Mouse (Mus musculus) CD4-positive, CD25-positive, alpha-beta regulatory T cell, adult 2 months (primary cell): ENCODE results near the gene Dnajb6.
"Not testable (repeated sequence)": the region's sequence is repeated elsewhere in the genome, so short reads cannot be mapped to it uniquely, and the experiment has no call there.

Source experiments
- DNase-seq: peaks from one replicate; pipeline ENCODE4 v3.0.0-alpha.2; 2012; ENCODE audit warnings: low read depth, low spot score

Gene Dnajb6

DNA sequence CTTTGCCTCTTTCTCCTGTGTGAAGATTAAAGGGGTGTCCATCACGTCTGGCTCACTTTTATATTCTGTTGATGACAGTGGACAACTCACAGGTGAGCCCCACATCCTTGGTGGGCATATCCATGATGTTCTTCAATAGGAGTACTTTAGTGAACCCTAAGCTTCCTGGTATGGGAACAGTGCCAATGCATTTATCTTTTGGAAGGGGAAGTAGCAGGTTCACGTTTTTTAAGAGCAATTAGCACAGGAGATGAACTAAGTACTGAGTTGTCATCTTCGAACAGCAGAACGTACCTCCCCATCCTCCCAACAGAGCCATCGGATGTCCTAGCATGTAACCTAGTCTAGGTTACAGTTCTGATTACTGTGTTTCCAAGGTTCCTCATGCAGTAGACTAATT, 23.8 kb downstream of the Dnajb6 start:
- DNase-seq = no peak

DNA sequence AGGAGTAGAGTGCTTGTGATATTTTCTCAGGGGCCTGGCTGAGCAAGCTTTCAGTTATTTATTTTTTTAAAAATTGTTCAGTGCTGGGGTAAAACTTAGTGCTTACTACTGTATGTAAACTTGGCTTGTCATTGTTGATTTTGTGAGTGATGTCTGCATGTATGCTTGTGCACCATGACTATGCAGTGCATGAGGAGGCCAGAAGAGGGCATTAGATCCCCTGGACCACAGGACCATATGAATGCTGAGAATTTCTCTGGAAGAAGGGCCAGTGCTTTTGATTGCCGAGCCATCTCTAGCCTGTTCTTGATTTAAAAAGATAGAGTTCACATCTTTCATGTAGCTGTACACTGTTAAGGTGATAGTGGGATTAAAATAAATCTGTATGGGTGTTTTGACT, 35.4 kb downstream of the Dnajb6 start:
- peak; percentile 18 for DNase-seq

DNA sequence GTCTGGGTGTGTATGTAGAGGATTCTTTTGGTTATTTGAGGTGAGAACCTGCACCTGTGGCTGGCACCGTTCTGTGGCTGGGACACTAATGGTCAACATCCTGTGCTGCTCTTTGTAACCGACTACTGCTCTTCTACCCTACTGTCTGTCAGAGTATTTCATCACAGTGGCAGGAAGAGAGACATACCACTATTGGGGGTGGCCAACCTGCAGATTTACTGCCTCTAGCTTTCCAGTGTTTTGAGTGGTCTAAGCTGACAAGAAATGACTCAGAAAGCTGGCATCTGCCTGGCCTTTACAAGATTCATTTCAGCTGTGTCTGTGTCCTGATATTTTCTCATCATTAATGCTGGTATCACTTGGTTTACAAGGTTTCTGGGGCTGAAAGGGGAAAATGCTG, 36.5 kb downstream of the Dnajb6 start:
- DNase-seq = no peak

DNA sequence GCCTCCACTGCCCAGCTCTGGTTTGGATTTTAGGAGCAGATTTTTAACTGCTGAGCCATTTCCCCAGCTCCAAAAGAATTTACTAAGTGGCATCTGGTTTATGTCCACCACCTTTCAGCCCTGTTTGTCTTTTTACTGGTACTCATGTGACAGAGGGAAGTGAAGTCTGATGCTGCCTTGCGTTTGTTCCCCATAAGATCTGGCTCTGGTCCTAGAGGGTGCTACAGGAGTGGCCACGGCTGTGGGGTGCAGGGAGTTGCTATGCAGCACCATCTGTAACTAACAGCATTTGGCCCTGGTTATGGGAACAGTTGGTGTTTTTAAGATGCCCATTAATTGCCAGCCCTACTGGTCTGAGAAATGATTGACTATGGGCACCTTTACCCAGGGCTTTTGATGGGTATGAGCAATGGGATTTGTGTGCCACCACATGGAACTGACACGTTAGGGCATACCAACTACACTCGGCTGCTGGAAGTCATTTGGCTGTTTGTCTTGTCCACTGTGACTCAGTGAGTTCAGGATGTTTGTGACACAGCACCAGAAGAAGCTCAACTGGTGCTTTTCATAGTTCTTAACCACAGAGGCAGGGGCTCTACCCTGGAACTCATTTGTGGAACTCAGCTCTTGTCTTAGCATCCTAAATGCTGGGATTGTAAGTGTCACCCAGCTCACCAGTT, 37.3 kb downstream of the Dnajb6 start:
- no peak for DNase-seq

DNA sequence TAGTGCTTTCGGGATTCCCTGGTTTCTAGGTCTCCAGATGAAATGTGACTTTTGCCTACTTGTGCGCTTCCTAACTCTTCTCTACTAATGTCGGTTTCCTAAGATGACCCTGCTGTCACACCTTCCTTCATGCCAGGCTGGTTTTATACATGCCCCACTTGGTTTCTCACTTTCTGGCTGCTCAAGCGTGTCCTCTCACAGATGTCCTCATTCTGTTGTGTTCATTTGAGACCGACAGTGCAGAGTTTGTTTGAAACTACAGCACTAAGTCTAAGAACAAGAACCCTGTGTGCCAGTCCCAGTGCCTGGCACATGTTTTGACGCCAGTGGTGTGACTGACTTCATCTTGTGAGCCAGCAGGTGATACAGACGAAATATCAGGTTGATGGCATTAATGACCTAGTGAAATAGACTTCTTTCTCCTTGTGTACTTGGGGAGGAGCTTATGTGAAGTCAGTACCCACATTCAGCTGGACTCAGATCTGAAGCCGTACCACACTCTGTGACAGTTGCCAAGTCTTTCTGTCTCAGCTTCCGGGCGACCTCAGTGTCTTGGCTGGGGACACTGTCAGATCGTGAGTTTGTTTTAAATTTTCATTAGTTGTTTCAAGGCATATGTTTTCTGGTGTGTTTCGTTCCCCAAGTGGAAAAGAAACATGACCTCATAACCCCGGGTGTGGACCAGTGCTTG, 38.1 kb downstream of the Dnajb6 start:
- no peak for DNase-seq

DNA sequence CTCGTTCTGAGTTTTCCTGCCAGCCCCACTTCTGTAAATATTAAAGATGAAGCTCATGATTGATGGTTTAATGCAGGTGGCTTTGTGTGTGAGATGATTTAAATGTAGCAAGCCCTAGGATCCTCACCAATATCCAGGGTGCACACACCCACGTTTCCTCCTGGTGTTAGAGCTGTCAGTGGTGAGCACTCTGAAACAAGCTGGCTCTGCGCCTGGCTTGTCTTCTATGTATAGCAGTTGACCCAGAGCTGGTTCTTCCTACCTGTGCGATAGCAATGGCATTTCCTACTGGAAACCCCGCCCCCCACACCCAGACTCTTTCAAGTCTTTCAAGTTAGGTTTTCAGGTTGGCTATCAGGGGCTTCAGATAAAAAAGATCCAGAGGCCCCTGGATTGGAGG, 39.9 kb downstream of the Dnajb6 start:
- DNase-seq = no peak

DNA sequence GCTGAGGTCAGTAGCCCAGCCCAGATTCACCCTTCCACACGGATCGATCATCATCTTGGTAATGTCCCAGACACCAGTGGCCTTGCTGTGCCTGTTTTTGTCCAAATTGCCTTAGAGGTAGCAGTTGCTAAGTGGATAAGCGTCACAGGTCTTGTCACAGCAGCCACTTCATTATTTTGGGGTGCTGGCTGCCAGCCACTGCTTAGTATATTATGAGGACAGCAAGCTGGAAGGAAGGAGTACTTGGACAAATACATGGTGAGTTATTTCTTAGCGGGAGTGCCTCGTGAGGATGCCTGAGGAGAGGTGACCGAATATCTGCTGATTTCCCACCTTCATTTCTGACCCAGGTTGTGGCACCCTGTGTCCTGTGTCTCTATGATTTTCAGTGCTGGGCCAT, 42.5 kb downstream of the Dnajb6 start:
- no peak for DNase-seq

DNA sequence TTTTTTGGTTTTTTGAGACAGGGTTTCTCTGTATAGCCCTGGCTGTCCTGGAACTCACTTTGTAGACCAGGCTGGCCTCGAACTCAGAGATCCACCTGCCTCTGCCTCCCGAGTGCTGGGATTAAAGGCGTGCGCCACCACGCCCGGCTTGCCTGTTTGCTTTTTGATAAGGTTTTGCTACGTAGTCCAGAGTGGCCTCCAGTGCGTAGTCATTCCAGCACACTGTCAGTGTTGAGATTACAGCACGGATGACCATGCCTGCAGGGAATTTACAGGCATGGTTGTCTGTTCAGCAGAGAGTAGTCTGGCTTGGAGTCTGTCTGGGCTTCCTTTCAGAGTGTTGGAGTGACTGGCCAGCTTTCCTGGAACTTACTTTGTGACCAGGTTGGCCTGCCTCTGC, 44.2 kb downstream of the Dnajb6 start:
- not testable (repeated sequence) for DNase-seq

DNA sequence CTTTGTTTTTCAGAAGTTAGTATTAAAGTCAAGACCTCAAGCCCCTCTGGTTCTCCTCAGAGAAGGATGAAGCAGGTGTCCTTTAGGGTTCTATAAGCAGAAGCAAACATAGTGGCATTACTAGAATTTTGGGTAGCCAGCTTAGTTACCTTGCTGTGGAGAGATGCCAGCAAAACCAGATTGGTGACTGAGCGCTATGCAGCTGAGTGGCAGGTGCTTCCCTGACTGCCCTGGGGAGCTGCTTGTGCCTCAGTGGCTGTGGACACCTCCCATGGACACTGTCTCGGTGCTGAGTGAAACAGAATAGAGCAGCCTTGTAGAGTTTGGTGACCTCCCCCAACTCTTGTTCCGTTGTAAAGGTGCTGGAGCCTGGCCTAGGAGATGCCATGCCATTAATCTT, 46.8 kb downstream of the Dnajb6 start:
- DNase-seq = no peak

DNA sequence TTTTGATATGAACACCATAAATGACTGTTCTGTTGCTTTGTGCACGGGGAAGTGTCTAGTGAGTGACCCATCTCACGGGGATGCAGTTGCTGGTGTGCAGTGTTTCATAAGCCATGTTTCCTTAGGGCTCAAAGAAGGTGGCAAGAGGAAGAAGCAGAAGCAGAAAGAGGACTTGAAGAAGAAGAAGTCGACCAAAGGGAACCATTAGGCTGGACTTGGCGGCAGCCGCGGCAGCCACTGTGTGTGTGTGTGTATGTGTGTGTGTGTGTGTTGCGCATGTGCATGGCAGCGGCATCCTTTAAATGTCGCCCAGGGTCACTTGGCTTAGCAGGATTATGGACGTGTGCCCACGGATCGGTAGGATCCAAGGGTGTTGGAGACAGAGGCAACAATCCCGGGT, 49.4 kb downstream of the Dnajb6 start:
- not testable (repeated sequence) for DNase-seq

DNA sequence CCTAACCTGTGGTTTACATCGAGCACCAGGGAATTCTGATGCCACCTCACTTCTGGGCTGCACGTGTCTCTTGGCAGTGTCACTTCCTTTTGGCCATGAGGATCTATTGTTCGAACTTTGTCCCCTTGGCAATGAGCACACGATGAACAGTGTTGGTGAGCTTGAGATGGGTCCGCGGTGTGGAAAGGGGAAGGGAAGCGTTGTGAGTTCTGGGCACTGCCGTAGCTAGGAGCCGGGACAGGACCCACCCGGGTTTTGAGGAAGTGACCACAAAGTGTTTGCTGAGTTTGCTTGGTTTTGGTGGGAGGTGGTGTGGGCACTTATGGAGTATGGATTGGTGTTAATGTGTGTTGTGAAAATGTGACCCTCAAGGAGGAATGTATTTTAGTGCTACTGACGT, 50.5 kb downstream of the Dnajb6 start:
- DNase-seq = not testable (repeated sequence)

DNA sequence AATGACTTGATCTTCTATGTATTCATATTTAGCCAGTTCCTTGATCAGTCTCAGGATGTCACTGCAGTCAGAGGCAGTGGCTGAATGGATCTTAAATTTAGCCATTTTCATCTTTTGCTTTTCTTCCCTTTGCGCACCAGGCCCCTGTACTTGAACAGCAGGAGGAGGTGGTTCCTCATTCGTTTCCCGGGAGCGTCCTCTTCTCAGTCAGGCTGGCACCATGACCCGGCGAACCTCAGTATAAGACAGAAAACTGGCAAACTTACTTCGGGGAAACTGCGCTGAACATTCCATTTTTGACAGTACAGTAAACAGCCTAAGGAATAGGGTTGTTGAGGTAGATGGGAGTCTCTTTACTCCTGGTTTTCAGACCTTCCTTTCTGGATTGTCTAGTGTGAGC, 59.4 kb downstream of the Dnajb6 start:
- DNase-seq = not testable (repeated sequence)

DNA sequence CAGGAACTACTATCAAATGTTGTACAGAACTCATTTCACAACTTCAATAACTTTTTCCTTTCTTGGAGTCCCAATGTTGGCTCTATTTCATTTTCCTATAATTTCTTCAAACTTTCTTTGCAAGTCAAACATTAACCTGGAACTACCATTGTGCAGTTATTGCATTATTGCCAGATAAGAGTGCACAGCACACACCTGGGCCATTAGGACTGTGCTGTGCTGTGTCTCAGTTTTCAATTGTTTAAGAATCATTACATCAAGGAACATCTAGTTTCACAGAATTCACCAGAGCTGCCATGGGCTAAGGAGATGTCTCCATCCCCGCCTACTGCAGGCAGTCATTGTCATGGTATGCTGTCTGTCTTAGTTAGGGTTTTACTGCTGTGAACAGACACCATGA, 73.5 kb downstream of the Dnajb6 start:
- DNase-seq = no peak

DNA sequence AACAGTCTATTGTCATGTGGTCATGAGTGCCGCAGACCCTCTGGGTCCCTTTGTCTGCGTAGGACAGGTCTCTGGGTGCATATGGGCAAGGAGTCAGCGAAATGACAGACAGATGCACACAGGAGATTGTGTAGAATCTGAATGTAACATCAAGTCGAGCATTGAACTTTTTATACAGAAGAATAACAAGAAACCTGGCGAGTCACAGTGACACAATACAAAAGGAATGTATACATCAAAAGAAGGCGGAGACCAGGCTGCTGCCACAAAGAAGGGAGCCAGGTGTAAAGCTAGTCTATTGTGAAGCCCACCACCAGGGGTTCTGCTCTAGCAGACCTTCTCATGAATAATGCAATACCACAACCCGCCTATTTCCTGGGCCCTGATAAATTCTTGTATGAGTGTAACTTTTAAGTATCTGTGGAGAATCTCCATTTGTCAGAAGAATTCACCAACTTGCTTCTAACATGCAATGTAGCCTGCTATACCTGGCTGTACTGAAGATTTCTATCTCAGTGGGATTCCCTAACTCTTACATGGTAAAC, 76.0 kb downstream of the Dnajb6 start:
- not testable (repeated sequence) for DNase-seq

DNA sequence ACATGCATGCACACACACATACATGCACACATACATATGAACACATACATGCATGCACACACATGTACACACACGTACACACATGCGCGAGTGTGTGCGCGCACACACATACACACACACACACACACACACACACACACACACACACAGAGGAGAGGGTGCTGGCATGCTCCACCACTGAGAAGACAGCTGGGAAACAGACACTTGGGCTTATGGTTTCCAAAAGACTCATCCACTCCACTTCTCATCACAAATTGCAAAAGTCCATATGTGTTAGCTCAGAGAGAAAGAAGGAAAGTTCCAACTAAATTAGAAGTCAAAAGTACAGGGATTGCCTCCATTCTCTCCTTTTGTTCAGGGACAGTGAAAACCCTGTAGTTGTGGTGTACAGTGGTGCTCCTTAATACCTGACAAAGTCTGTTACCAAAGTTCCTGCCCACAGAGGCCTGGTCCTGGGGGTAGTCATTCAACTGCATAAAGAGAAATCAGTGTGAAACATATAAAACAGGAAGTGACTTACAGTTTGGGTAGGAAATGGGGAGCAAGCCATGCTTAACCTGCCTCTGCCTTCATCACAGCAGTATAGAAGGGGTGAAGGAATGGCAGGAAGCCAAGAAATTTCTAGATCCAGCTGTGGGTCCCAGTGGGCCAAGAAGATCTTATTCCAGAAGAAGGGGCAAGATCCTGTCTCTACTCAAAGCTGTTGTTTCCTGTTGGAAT, 81.2 kb downstream of the Dnajb6 start:
- DNase-seq = no peak

DNA sequence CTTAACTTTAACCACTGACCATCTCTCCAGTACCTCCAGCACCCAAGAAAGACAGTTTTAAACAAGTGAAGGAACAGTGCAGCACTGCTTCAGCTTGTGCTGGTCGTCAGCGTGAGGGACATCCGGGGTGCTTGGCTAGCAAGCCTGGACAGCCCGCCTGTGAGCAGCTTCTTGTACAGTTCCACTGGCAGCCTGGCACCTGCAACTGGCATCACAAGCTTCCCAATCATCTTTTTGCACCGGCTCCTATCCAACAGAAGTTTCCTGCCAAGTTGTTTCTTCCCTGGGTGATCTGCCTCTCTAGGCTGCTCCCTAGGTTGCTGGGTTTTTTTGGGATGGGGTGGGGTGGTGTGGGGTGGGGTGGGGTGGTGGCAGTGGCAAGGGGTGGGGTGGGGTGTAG, 81.9 kb downstream of the Dnajb6 start:
- DNase-seq = no peak

DNA sequence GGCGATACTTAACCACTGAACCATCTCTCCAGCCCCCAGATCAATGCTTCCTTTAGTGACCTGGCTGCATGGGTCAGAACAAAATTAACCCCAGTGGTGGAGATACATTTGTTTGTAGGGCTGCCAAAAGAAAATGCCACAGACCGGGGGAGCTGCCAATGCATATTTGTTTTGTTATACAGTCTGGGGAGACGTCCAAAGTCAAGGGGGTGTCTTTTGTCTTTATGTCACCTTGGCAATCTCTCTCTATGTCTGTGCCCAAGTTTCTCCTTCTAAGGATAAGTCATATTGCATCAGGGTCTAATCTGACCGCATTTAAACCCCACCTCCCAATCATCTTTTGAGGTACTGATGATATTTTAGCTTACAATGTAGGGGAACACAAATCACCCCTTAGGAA, 82.8 kb downstream of the Dnajb6 start:
- no peak for DNase-seq

DNA sequence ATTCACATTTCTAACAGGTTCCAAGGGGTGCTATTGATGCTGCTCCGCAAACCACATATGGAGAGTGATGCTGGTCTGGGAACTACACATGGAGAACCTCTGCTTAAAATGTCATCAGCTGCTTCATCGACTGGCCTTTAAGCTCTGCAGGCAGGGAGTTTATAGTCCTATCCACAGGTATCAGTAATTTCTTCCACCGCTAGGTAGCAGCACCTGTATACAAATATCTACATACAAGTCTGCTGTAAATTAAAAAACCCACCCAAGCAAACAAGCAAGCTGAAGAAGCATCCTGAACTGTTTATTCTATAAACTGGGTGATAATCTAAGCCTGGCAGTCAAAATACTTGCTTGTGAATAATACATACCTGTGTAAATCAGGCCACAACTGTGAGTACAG, 89.3 kb downstream of the Dnajb6 start:
- peak; percentile 36 for DNase-seq

DNA sequence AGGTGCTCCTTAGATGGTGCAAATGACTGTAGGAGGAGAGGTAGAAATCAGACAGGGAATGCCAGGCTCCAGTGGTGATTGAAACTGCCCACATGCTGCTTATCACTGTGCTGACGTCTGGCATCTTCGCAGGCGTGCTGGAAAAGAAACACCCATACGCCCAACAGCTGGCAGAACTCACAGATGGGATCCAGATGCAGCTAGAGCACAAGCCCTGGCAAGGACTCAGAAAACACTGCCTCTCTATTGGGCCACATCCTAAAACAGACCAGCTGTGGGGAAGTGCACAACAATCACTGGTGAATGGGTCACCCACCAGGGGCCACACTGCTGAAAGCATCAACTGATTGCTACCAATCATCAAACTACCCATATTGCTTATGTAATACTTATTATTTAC, 91.3 kb downstream of the Dnajb6 start:
- DNase-seq = no peak

DNA sequence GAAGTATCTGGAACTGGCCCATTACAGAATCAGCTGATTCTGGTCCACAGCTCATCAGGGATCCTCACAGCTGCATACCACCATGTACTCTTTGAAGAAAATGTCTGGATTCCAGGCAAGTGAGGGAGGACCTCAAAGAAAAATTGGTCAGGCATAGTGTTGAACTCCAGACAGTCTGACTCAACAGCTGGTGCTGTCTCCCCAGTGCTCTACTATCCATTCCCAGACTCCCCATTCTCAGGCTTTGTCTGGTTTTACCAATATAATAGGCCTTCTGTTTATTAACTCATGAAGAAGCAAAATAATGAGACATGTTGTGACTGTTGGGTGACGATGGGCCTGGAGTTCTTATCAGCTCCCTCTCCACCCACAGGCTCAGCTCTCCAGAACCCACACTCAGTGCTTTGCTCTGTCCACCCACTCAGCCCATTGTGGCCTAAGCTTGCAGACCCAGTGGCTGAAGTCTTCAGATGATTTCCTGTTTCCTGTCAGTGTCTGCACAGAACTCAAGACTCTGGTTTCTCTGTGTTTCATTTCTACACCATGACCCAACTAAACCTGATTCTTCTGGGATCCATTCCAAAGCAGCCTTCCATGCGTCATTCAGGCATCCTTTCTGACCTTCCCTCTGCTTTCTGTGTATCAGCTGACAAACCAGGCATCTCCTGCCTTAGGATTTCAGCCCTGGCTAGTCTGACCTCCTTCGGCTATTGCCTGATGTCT, 107.1 kb downstream of the Dnajb6 start:
- DNase-seq = peak; percentile 2

DNA sequence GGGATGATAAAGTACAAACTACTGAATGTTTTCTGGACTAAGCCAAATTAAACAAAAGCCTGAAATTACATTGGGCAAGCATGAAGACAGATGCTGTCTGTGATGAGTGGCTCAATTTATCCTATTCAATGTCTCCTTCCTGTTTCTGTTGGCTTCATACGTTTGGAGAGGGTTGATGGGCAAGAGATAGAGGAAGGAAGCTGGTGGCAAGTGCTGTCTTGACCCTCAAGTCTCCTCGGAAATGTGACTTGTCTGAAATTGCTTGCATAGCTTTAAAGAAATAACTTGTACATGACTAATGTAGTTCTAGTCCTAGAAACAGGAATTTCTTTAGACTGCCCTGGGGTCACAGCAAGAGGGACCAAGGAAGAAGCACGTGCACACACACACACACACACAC, 109.5 kb downstream of the Dnajb6 start:
- no peak for DNase-seq

DNA sequence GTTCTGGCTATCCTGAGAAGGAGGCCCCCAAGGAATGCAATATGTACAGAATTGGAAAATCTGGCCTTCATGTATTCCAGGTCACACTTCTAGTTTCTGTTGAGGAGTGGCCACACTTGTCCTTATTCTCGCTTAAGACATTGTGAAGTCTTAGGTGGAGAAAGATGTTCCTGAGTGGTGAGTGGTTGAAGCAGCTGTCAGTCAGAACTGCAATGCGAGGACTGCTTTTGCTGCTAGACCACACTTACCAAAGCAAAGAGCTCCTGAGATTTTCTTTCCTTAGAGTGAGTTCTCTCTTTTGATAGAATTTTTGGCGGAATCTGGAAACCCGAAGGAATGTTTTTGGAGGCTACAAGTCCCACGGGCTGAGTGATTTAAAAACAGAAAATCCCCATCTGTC, 112.0 kb downstream of the Dnajb6 start:
- DNase-seq = no peak
